Mouse (Mus musculus) heart, postnatal 25 days (tissue): ENCODE data around the gene Zbtb9. TPM values are rescaled to one million over a fixed set of nuclear protein-coding genes. Genes with fewer than 3 reads are reported as not detected.
"Not testable (repeated sequence)": the region's sequence is repeated elsewhere in the genome, so short reads cannot be mapped to it uniquely, and the experiment has no call there.

Experiments used
- DNase-seq: peaks from one replicate; pipeline ENCODE4 v3.0.0; 2022; ENCODE audit warnings: low spot score
- intact Hi-C: fragments of 180-260 bp; cut with DNase I; formaldehyde crosslinking; loops from one replicate; pipeline ENCODE4 v1.15.1; 2025
- total RNA-seq, 2 experiments: library from RNA; stranded (reverse); gene quantifications; 2 replicates each; pipeline ENCODE4 v1.2.3; 2021

The Zbtb9 gene
- total RNA-seq, 2 experiments from 2014 or later = 2.9 to 3.8 TPM

DNA sequence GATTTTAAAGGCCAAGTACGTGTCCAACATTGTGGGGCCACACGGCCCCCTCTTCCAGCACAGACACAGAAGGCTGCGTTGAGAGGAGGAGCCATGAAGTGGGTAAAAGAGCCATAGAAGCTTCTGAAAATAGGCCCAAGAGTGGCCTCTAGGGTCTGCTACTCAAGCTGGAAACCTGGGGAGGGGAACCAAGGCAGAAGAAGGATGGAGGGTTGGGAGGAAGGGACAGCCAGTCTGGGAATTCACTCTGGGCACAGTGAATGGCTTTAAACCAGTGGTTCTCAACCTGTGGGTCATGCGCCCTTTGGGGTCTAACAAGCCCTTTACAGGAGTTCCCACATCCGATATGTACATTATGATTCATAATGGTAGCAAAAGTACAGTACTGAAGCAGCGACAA lies 3.7 kb upstream of the Zbtb9 start:
- no peak for DNase-seq
- intact Hi-C loops = no loop called here

DNA sequence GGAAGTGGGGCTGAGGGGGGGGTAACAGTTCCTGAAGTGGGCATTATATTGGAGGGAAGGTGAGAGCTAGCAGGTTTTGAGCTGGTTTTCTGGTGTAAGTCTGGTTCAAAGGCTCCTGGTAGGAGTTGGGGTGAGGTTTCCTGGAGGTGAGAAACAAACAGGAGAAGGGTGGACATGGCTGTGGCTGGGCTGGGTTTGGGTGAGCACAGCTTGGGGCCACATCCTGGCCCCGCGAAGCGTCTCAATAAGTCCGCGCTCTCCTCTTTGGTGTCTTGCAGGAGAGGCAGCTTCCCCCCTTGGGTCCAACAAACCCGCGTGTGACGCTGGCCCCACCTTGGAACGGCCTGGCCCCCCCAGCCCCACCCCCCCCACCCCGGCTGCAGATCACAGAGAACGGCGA lies 2.7 kb upstream of the Zbtb9 start:
- intact Hi-C loops = loop anchor here (10.0 kb wide), 1 partner anchor 55 kb away; the partner anchor contains the start of gene Kifc5b
- DNase-seq = no peak

DNA sequence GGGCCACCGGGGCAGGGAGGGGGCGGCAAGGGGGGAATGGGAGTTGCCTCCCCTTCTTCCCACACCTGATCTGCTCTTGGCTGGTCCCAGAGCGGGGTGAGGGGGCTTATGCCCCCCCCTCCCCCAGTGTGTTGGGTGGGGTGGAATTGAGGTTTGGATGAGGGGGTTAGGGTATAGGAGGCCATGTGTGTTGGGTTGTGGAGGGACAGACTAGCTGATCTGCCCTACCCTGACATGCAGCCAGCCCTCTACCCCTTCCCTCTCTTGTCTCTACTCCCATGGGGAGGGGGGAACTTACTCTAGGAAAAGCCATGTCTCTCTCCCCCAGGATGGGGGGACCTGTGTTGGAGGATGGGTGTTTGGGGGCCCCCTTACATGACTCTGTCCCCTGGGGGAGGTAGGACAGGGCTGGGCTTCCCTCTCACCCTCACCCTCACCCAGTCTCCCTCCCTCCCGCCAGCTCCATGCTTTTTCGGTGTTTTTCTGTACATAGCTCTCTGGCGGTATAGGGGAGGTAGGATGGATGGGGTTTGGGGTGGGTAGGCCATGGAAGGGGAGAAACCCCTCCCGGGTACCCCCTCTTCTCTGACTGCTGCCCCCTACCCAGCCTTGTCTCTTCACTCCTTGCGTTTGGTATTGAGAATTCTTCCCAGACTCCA lies 1.6 kb upstream of the Zbtb9 start:
- intact Hi-C loops = loop anchor here (10.0 kb wide), 1 partner anchor 57 kb away; the partner anchor contains the start of gene Kifc5b
- no peak for DNase-seq

DNA sequence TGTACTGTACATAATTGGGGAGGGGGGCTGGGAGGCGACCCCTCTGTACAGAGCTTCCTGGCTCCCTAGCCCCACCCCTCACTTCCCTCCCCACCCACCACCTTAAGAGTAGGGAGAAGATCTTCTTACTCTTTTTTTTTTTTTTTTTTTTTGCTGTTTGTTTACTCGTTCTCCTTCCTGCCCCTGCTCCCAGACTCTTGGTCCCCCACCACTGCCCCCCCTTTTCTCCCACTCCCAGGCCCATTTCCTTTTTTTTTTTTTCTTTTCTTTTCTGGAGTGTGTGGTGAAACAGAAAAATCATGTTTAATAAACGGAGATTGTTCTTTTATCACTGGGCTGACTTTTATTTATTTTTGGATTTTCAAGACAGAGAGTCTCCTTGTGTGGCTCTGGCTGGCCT lies 860 bp upstream of the Zbtb9 start:
- DNase-seq = no peak
- intact Hi-C loops = loop anchor here (2.0 to 10.0 kb wide), 2 partner anchors 49 to 57 kb away; partner anchors contain the start of gene Kifc5b

DNA sequence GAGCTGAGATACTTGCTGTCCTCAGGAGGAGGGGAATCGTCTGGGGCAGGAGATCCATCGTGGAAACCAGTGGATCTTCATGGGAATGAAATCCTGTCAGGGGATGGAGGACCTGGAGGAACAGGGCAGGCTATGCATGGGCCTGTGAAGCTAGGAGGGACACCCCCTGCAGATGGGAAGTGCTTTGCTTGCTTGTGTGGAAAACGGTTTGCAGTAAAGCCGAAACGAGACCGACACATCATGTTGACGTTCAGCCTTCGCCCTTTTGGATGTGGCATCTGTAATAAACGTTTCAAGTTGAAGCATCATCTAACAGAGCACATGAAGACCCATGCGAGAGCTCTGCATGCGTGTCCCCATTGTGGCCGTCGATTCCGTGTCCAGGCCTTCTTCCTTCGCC lies 1.6 kb downstream of the Zbtb9 start:
- intact Hi-C loops = loop anchor here (10.0 kb wide), 1 partner anchor 60 kb away; the partner anchor contains the start of gene Kifc5b
- no peak for DNase-seq

DNA sequence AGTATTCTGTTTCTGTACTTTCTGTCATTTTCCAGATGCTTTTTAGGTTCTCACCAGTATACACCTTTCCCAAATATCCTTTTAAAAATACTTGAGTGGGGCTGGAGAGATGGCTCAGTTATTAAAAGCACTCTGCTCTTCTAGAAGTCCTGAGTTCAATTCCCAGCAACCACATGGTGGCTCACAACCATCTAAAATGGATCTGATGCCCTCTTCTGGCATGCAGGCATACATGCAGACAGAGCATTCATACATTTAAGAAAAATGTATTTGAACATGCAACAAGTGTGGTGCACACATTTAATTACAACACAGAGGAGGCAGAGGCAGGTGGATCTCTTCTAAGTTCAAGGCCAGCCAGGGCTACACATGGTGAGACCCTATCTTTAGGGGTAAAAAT lies 2.4 kb downstream of the Zbtb9 start:
- DNase-seq = no peak
- intact Hi-C loops = loop anchor here (10.0 kb wide), 1 partner anchor 61 kb away; the partner anchor contains the start of gene Kifc5b

DNA sequence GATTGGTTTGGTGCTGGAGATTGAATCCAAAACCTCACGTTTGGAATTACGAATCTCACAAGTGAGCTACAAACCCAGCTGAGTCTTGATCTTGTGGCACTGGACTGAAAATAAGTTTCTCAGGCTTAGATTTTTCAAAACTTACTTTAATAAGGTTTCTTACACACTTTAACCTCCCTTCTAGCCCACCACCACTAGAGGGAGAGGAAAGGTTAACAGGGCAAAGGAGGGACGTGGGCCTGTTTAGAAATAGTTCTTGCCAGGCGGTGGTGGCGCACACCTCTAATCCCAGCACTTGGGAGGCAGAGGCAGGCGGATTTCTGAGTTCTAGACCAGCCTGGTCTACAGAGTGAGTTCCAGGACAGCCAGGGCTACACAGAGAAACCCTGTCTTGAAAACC lies 4.4 kb downstream of the Zbtb9 start:
- intact Hi-C loops = loop anchor here (10.0 kb wide), 1 partner anchor 63 kb away; the partner anchor contains the start of gene Kifc5b
- not testable (repeated sequence) for DNase-seq

DNA sequence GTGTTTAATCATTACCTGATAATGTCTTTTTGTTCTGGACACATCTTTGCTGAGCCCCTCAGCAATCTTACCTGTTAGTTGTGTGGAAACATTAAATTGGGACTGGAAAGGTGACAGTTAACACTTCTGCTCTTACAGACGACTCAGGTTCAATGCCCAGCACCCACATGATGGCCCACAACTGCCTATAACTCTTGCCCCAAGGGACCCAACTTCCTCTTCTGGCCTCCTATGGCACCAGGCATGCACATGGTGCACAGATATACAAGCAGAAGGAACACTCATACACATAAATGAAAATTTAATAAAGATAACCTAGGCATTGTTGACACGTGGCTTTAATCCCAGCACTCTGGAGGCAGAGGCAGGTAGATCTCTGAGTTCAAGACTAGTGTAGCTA lies 6.5 kb downstream of the Zbtb9 start:
- intact Hi-C loops = loop anchor here (10.0 kb wide), 1 partner anchor 65 kb away; the partner anchor contains the start of gene Kifc5b
- no peak for DNase-seq

DNA sequence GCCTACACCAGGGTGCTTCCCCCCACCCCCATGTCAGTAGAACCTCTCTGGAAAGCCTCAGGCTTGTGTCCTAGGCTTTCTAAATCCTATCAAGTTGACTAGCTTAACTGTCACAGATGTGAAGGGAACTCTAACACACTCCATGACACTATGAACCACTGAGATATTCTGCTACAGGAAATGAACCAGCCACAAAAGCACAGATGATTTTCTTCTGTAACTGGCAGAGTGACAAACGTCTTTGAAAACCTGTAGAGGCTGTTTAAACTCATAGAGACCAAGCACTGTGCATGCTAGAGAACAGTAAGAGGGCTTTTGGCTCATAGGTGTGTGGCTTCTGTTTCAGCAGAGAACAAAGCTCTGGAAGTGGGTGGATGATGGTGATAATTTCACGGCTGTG lies 8.1 kb downstream of the Zbtb9 start:
- DNase-seq = no peak
- intact Hi-C loops = no loop called here

DNA sequence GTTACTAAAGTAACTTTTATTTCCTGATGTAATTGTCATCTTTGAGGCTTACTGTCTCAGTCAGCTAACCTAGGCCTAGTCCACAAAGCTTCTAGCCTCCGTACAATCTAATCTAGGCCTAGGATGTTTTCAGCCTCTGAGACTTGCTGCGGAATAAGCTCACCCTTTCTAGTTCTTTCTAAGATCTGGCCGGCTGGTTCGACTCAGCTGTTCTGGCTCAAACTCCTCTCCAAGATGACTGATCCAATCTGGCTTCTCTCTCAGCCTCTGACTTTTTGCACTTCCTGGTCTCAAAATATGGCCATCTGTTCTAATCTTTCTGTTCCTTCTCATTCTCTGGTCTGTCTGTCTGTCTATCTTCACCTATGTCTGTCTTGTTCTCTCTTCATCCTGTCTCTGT lies 10.4 kb downstream of the Zbtb9 start:
- no peak for DNase-seq
- intact Hi-C loops = no loop called here

DNA sequence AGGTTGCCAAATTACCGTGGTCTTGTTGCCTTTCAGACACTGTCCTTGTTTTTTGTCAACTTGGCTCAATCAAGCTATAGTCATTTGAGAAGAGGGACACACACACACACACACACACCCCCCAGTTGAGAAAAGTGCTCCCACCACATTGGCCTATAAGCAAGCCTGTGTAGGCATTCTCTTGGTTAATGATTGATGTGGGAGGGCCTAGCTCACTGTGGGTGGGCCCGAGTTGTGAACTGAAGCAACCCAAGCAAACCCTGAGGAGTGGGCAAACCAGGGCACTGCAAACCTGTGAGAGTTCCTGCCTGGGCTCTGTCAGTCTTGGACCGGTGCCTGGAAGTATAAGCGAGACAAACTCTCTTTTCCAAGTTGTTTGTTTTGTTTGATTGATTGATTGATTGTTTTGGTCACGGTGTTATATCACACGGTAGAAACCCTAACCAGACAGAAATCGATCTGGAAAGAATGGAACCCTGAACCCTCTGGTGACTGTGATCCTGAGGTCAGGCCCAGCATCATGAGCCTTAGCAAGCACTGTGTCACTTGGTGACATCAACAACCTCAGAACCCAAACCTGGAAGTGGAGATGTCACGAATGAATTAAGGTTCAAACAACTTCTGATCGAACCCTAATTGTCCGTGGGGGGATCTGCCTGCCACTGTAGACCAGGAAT lies 12.7 kb downstream of the Zbtb9 start:
- DNase-seq = no peak
- intact Hi-C loops = no loop called here

DNA sequence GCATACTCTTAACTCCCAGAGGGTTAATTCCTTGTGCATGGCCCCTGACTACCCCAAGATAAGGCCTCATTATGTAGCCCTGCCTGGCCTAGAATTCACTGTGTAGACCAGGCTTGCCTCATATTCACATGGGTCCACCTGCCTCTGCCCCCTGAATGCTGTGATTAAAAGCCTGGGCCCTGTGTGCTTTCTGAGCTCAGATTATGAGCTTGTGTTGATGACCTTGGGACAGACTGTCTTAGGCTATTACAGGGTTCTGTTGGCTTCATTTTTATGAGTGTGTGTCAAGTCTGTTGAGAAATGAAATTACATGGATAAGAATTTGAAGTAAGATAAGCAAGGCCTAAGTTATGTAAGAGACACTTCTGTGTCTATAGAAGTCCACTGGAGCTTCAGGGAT lies 17.6 kb downstream of the Zbtb9 start:
- intact Hi-C loops = no loop called here
- no peak for DNase-seq

DNA sequence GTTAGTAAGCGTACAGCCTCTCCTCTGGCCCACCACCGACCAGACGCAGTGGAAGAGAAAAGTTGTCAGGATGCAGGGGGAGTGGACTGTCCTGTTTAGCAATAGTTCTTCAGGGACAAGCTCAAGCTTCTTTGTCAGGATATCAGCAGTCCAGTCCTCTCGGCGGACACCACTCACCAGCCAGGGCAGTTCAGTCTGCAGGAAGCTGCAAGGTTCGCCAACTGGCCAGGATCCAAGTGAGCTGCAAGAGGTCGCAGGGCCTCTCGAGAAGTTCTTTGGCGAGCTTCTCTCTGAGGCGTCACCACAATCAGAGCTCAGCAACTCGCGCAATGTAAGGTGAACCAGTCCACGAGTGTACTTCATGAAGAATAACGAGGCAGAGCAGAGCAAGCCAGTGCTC lies 21.4 kb downstream of the Zbtb9 start:
- peak; percentile 53 for DNase-seq
- intact Hi-C loops = no loop called here

DNA sequence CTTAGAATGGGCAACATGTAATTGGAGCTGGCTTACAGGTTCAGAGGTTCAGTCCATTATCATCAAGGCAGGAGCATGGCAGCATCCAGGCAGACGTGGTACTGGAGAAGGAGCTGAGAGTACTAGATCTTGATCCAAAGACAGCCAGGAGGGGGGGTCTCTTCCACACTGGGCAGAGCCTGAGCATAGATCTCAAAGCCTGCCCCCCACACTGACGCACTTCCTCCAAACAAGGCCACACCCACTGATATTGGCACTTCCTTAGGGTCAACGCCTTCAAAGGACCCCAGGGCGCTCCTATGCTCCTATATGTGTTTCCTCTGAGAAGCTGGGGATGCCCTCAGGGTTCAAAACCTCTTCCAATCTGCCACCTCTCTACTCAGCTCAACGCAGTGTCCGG lies 22.0 kb downstream of the Zbtb9 start:
- no peak for DNase-seq
- intact Hi-C loops = no loop called here

DNA sequence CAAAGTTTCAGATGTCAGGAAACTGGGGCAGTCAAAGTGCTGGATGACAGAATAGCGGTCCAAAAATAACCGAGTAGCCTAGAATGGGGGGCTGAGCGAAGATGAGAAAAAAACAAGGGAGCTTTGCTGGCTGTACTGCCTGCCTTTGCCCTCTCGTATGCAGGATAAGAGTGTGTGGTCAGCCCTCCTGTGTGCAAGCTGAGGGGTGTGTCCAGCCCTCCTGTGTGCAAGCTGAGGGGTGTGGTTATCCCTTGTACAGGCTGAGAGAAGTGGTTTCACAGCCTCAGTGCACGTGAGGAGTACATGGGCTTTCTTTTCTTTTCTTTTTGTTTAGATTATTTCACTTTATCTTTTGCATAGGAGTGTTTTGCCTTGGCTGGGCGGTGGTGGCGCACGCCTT lies 22.6 kb downstream of the Zbtb9 start:
- no peak for DNase-seq
- intact Hi-C loops = no loop called here

DNA sequence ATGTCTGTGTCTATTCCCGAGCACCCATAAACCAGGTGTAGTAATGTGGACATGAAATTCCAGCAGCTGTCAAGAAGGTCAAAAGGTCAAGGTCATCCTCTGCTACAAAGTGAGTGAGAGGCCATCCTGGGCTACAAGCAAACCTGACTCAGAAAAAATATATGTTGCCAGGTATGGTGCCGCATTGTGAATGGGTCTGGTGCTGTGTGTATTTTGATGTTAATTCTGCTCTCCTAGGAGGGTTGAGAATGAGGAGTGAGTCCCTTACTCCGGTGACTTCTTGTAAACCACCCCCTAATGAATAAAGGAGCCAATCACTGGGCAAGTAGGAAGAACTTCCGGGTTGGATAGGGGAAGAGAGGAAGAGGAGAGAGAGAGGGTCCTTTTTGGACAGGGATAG lies 24.7 kb downstream of the Zbtb9 start:
- intact Hi-C loops = no loop called here
- DNase-seq = no peak

DNA sequence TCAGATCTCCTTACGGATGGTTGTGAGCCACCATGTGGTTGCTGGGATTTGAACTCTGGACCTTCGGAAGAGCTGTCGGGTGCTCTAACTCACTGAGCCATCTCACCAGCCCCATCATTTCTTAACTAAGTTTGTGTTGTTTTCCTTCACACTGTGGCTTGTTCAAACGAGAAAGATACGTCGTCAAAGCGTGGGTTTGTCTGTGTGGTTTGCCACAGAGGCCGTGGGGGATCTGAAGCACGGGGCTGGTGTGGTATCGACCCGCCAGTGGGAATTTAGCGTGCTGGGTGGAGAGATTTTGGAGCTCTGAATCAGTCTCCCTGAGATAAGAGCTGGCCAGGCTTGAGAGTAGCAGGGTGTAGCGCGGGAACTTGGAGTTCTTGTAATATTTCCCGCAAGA lies 25.3 kb downstream of the Zbtb9 start:
- no peak for DNase-seq
- intact Hi-C loops = no loop called here

DNA sequence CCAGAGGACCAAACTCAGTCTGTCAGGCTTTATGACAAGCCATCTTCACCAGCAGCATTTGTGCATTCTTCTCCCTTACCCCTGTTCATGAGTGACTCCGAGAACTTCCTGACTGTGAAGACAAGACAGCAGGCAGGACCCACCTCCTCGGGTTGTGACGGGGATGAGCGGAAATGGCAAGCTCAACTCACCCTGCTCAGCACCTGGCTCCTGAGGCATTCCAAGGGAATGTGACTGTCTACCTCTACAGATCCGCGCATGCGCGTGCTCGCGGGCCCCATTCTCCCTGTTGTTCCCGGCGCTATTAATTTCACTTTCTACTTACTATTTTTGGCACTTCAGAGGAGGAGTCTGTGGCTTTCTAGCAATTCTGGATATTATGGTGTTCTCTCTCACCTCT lies 27.0 kb downstream of the Zbtb9 start:
- no peak for DNase-seq
- intact Hi-C loops = no loop called here

DNA sequence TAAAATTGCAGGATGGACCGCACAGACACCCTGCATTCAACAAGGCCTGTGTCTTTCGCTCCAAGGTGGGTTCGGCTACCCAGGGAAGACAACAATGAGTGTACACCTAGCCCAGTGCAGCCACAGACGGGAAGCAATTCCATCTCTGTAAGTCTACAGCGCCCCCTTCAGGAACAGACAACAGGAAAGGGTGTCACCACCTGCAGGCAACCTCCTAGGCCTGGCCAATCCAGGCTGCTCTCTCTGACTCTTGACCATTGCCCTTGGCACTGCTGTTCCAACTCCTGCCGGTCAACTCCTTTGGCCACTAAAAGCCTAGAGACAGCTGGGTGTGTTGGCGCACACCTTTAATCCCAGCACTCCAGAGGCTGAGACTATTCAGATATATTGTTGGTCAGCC lies 28.2 kb downstream of the Zbtb9 start:
- no peak for DNase-seq
- intact Hi-C loops = no loop called here

DNA sequence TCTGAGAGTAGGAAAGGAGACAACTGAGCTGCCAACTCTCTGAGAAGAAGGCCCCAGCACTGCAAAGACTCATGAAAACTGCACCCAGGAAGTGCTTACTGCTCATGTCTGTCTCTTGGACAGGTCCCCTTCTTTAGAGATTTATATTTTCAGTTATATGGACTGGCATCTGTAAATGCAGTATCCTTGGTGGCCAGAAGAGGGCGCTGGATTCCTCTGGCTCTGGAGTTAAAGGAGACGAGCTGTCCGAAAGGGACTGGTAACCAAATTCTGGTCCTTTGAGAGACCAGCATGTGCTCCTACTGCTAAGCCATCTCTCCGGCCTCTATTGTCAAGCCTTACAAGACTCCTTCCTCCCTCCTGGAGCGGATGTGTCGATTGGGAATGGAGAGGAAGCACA lies 28.9 kb downstream of the Zbtb9 start:
- no peak for DNase-seq
- intact Hi-C loops = no loop called here

DNA sequence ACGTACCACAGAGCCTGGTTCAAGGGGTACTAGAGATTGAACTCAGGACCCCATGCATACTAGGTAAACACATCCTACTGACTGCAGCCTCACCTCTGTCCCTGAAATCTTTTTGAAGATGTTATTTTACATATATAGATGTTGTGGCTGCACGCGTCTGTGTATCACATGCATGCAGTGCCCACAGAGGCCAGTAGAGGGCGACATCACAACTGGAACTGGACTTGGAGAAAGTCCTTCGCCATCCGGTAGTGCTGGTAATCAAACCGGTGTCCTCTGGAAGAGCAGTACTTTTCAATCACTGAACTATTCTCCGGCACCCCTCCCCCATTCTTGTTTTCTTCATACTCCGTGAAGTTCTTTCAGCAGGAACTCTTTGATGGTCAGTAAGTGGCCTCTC lies 31.5 kb downstream of the Zbtb9 start:
- DNase-seq = no peak

More for the DNA sequence above, 31.5 kb downstream of the Zbtb9 start:
- intact Hi-C loops = no loop called here
